Mouse (Mus musculus) olfactory bulb, adult 2 months (tissue): ENCODE data around the gene Uqcc3. TPM values are rescaled to one million over a fixed set of nuclear protein-coding genes. Genes with fewer than 3 reads are reported as not detected.
A peak's percentile ranks its signal among the peaks of the same experiment; 100 is the strongest.

Experiments
- H3K27ac ChIP-seq: fragments of 200-500 bp; 2 replicates; pipeline ENCODE4 v1.5.1; 2012; ENCODE audit warnings: low read depth, low read length; ENCODE audit not compliant: insufficient read depth
- H3K4me1 ChIP-seq: fragments of 200-500 bp; 2 replicates; pipeline ENCODE4 v1.6.1; 2012; ENCODE audit warnings: low read length; ENCODE audit not compliant: control insufficient read depth, insufficient read depth
- H3K4me3 ChIP-seq: fragments of 200-500 bp; 2 replicates; pipeline ENCODE4 v1.5.1; 2012; ENCODE audit warnings: mild to moderate bottlenecking, low read depth, low read length, moderate library complexity; ENCODE audit not compliant: insufficient read depth
- CTCF ChIP-seq: fragments of 200-500 bp; IDR thresholded peaks from 2 replicates; pipeline ENCODE4 v1.5.1; 2012; ENCODE audit warnings: low read depth, mild to moderate bottlenecking, low read length, moderate library complexity; ENCODE audit not compliant: insufficient read depth
- POLR2A ChIP-seq: fragments of 200-500 bp; IDR thresholded peaks from 2 replicates; pipeline ENCODE4 v1.6.1; 2012; ENCODE audit warnings: mild to moderate bottlenecking, low read depth, low read length, moderate library complexity; ENCODE audit not compliant: insufficient read depth
- WGBS: fragments of 180-500 bp; shearing (Covaris S2); methylation state at CpG from one replicate; pipeline ENCODE4 v1.1.7; 2018; 5-methylcytosine and 5-hydroxymethylcytosine counted together
- polyA plus RNA-seq: library from polyadenylated mRNA; stranded (reverse); fragments of >200 nt; gene quantifications from 2 replicates; pipeline ENCODE4 v1.2.4, GENCODE M21; 2012; ENCODE audit warnings: low replicate concordance; ENCODE audit not compliant: missing spikeins, insufficient read depth, insufficient read length

The Uqcc3 gene
- polyA plus RNA-seq, 1 experiment: not detected

DNA sequence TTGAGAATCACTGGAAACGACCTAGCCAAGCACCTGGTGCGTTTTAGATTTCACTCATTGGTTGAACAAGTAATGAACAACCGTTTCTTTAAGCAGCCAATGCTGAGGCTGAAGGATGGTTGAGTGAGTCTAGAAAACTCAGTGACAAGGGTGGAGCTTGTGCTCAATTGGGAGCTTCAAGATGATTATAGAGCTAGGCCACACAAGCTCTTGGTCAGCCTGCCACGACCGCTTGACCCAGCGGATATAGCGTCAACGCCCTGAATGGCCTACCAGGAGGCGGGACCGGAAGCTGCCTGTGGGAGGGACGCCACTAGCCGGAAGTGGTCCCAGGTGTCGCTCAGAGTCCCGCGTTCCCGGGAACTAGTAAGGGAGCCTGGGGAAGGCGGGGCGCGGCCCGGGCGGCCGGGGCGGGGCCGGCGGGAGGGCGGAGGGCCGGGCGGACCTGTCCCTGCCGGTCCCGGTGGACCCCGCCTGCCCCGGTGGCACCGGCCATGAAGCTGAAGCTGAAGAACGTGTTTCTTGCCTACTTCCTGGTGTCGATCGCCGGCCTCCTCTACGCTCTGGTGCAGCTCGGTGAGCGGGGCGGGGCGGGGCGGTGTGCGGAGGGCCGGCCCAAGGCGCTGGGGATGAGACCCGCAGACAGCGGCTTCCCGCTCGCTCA lies 39.5 kb upstream of the Uqcc3 start, which contains the start of gene B3gat3:
Gene B3gat3 (plus strand): TSS at position 302 of the 664 bp plus-strand sequence.
- Histone ChIP-seq H3K4me1 (peaks cover 2% of the 10 kb centered on the region), H3K27ac (peak within 1 kb of the TSS; percentile 85), H3K4me3 (peak within 1 kb of the TSS; percentile 99)
- TF ChIP-seq CTCF (no peak), POLR2A (peak; percentile 70)
- 1% methylated on average over 50 of the region's 50 CpGs for WGBS

DNA sequence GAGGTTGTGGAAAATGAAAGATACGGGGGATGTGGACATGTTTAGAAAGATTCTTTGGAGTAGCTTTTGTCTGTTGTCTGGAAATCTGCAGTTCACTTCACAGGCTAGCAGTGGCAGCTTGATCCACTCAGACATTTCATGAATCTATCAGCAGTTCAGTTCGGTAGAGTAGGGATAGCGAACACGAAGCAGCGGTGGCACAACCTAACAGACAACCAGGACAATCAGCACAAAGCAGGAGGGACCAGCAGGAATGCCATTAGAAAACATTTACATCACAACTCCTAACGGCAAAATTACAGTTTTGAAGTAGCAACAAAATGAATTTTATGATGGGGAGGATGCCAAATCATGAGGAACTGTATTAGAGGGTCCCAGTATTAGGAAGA lies 39.0 kb upstream of the Uqcc3 start:
- Histone ChIP-seq H3K4me1 (peaks cover 2% of the 10 kb centered on the region), H3K4me3 (no peak overlapping the region), H3K27ac (peak overlapping the region; percentile 85)
- TF ChIP-seq POLR2A (no peak), CTCF (no peak)
- 59% methylated on average over 6 of the region's 6 CpGs for WGBS

DNA sequence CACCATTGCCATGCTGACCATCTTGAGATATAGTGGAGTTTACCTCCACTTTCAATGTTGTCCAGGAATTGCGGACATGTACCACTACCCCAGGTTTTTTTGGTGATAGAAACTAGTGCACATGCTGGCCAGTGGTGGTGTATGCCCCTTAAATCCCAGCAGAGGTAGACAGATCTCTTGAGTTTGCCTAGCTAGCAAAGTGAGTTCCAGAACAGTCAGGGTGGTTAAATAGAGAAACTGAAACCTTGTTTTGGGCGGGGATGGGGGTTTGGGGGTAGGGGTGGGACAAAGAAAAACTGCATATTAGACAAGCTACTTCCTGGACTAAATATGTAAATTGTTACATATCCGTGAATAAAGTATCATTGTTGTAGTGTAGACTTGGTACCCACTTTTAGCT lies 38.3 kb upstream of the Uqcc3 start:
- peaks cover 2% of the 10 kb centered on the region for H3K4me1 ChIP-seq
- no peak overlapping the region for H3K4me3 ChIP-seq
- no peak overlapping the region for H3K27ac ChIP-seq
- TF ChIP-seq POLR2A: no peak
- TF ChIP-seq CTCF: no peak
- WGBS: 94% methylated on average over 3 of the region's 3 CpGs

DNA sequence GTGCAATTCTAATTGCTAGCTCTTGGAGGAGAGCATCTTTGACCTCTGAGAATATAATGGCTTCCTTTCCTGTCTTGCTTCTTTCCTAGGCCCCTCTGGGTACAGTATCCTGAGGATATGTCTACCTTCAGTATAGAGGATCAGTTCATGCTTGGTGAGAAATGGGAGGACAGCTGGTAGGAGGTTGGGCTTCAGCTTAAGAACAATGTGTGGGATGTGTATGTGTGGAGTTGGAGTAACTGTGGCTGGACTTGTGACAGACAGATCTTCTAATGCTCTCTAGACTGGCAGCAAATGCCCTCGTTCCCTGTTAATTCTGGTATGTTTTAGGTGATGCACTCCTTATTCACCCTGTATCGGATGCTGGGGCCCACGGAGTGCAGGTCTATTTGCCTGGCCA lies 33.5 kb upstream of the Uqcc3 start:
- TF ChIP-seq CTCF (no peak), POLR2A (no peak)
- Histone ChIP-seq H3K4me3 (no peak overlapping the region), H3K27ac (no peak overlapping the region), H3K4me1 (no peaks in the 10 kb centered on the region)
- 96% methylated on average over 3 of the region's 3 CpGs for WGBS

DNA sequence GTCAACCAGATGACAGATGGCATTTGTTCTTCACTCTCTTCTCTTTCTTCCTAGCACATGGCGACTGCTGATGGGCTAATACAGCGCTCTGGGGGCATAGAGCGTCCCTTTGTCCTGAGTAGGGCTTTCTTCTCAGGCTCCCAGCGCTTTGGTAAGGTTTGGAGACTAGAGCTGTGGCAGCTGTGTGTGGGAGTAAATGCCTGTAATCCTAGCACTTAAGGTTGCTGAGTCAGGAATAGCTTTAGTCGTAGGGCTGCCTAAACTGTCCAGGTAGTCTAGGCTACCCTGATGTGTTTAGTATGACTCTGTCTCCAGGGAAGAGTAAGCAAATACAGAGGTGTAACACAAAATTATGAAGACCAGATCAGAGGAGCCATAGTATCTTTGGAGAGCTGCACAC lies 31.1 kb upstream of the Uqcc3 start:
- TF ChIP-seq CTCF: no peak
- TF ChIP-seq POLR2A: no peak
- 57% methylated on average over 5 of the region's 5 CpGs for WGBS
- H3K4me1 ChIP-seq: no peaks in the 10 kb centered on the region
- H3K27ac ChIP-seq: no peak overlapping the region
- H3K4me3 ChIP-seq: no peak overlapping the region

DNA sequence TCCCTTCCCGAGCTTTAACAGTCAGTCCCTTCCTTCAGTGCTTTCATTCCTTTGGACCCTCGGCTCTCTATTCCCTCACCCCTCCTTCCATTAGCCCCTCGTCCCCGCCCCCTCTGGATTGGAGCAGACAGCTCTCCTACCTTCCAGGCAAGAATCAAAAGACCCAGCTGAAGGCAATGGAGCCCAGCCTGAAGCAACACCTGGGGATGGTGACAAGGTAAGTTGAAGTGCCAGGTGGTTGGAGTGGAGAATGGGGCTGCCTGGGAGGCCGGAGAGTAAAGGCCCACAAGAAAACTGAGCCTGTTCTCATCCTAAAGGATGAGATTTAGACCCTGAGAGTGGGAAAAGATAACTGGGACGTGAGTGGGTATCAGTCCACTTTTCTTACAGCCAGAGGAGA lies 27.8 kb upstream of the Uqcc3 start:
- no peak for TF ChIP-seq CTCF
- TF ChIP-seq POLR2A: no peak
- Histone ChIP-seq H3K4me1 (no peaks in the 10 kb centered on the region), H3K27ac (no peak overlapping the region), H3K4me3 (no peak overlapping the region)
- WGBS: 89% methylated on average over 6 of the region's 6 CpGs

DNA sequence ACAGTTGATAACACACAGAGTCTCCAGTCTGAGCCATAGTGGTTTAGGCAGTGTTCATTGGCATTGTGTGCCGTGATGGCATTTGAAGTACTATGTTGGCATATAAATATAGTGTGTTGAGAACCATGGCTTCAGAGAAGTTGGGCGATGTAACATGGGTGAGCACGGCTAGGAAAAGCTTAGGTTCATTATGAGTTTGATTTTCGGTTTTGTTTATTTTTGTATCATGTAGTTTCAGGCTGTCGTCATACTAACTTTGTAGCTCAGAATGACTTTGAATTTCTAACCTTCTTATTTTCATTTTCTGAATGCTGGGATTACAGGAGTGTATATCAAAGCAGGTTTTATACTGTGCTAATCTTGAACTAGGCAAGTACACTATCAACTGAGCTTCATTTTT lies 22.7 kb upstream of the Uqcc3 start:
- 93% methylated on average over 5 of the region's 5 CpGs for WGBS
- no peak overlapping the region for H3K4me3 ChIP-seq
- TF ChIP-seq CTCF: no peak
- no peak for TF ChIP-seq POLR2A
- H3K27ac ChIP-seq: no peak overlapping the region
- no peaks in the 10 kb centered on the region for H3K4me1 ChIP-seq

DNA sequence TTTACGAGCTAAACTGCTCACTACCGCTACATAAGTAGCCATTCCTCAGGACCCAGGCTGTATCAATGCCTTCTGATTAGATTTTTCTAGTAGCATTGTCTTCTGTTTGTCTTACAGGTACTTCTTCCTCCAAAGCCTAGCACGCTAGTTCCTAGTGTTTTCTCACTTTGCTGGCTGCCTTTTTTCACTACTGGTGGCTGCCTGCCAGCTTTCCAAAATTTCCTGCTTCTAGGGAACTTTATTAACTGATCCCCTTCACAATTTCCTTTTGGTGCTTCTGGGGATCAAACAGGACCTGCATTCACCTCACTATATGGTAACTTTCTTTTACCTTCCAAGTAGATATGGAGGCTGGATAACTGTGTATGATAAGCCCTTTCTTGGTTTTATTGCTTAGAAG lies 18.4 kb upstream of the Uqcc3 start:
- no peak for TF ChIP-seq CTCF
- TF ChIP-seq POLR2A: no peak
- Histone ChIP-seq H3K4me1 (peaks cover 7% of the 10 kb centered on the region), H3K27ac (no peak overlapping the region), H3K4me3 (no peak overlapping the region)
- 34% methylated on average over 3 of the region's 3 CpGs for WGBS

DNA sequence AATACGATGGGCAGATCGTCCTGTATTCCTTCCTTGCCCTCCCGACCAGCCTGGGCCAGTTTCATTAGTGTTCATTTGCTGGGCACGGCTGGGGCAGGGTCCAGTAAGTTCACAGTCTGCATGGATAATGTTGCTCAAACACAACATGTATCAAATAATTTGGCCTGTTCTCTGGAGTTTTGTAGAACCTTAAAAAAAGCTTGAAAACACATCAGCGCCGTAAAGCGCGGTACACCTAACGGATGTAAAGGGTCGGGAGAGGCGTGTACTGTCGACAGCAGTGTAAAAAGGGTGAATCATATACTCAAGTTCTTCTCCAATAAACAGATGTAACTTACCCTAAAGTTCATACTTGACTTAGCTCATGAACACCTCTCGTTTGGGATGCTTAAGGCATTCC lies 17.9 kb upstream of the Uqcc3 start:
- no peak for TF ChIP-seq POLR2A
- no peak for TF ChIP-seq CTCF
- Histone ChIP-seq H3K4me1 (peaks cover 9% of the 10 kb centered on the region), H3K27ac (peak overlapping the region; percentile 77; the same call in 1 of the 2 replicates), H3K4me3 (peak overlapping the region; percentile 83)
- 6% methylated on average over 13 of the region's 13 CpGs for WGBS
